Mouse (Mus musculus) spleen, adult 2 months (tissue): ENCODE data around the gene Serpind1.

Experiments
- CTCF ChIP-seq: fragments of 200-500 bp; IDR thresholded peaks from 2 replicates; pipeline ENCODE4 v1.5.1; 2011; ENCODE audit warnings: mild to moderate bottlenecking, inconsistent platforms; ENCODE audit not compliant: insufficient read depth, insufficient read length, insufficient replicate concordance; ENCODE audit errors: extremely low read depth
- POLR2A ChIP-seq: fragments of 200-500 bp; IDR thresholded peaks from 2 replicates; pipeline ENCODE4 v1.6.1; 2011; ENCODE audit warnings: low read depth, low read length, inconsistent platforms

GRCm38 (mm10) chr16:17312531-17312930, 18.6 kb upstream of the Serpind1 start:
- TF ChIP-seq POLR2A (no peak), CTCF (no peak)
